Mouse (Mus musculus): ENCODE results near the gene Vmn1r139.
"Not testable (repeated sequence)": the region's sequence is repeated elsewhere in the genome, so short reads cannot be mapped to it uniquely, and the experiment has no call there.

Vmn1r139 gene

DNA sequence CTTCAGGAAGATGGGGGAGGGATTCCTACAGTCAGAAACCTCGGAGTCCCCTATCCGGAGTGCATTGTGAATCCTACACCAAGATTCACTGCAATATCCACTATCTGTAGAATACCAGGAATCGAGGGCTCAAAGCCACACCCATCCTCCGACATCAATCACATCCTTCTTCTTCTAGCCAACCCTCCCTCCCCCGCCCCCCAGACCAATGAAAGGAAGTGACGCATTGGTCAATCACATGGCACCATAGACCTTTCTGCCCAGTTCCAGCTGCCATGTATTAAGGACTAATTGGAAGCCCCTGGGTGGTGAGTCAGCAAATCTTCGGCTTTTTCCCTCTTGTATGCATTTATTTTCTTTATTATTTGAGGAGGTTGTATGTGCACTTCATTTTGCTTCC, at the start of gene Vmn1r139:
Gene Vmn1r139, plus strand, starts transcription at position 301 of the 400 bp plus-strand sequence.
- not testable (repeated sequence) for DNase-seq (ENCODE audit: low spot score in 2 of 2)

DNA sequence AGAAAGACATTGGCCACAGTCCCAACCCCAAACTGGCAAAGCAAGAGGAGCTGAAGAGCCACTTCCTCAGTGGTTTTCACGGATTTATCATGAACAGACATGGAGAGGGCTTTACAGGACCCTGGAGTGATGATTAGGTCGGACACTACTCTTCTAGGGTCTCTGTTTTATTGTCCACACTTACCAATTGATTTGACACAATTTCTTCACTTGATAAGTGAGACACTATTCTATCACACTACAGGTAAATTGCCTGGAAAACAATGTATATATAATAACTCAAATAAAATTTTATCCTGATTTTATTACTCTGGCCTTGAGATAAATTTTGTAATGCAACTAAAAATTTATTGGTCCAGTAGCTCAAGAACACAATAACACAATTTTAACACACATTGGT, 40.1 kb upstream of the Vmn1r139 start, which contains the start of gene Vmn1r138:
Gene Vmn1r138, minus strand, starts transcription at position 101 of the 400 bp plus-strand sequence.
- DNase-seq (ENCODE audit: low spot score in 2 of 2) = not testable (repeated sequence)

DNA sequence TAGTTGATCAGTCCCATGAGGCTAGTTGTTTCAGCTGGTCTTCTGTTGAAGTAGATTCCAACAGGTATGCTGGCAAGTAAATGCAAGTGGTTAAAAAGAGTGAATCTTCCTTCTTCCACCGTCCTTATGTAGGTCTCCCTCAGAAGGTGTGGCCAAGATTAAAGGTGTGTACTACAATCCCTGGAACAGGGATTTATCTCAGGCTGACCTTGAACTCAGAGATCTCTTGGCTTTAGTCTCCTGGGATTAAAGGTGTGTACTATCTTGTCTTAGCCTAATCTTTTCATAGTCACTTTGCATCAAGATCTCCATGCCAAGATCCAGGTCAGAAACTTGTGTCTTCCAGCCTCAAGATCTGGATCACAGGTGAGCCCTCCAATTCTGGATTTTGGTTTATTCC, 12.7 kb upstream of the Vmn1r139 start, which contains the start of gene Gm6176:
Gene Gm6176, minus strand, starts transcription at position 101 of the 400 bp plus-strand sequence.
- not testable (repeated sequence) for DNase-seq (ENCODE audit: low spot score in 2 of 2)

DNA sequence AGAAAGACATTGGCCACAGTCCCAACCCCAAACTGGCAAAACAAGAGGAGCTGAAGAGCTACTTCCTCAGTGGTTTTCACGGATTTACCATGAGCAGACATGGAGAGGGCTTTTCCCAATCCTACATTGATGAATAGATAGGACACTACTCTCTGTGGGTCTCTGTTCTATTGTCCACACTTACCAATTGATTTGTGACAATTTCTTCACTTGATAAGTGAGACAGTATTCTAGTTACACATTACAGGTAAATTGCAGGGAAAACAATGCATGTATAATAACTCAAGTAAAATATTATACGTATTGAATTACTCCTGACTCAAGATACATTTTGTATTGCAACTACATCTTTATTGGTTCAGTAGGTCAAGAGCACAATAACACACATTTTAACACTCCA, 49.3 kb downstream of the Vmn1r139 start, which contains the start of gene Gm16451:
Gene Gm16451, minus strand, starts transcription at position 101 of the 400 bp plus-strand sequence.
- not testable (repeated sequence) for DNase-seq (ENCODE audit: low spot score in 2 of 2)

DNA sequence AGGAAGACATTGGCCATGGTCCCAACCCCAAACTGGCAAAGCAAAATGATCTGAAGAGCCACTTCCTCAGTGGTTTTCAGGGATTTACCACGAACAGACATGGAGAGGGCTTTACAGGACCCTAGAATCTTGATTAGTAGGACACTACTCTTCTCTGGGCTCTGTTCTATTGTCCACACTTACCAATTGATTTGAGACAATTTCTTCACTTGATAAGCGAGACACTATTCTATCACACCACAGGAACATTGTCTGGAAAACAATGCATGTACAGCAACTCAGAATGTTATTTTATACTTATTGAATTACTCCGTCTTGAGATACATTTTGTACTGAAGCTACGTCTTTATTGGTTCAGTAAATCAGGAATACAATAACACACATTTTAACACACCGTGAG, 65.8 kb downstream of the Vmn1r139 start, which contains the start of gene Gm10666:
Gene Gm10666, minus strand, starts transcription at position 101 of the 400 bp plus-strand sequence.
- not testable (repeated sequence) for DNase-seq (ENCODE audit: low spot score in 2 of 2)

All from right cerebral cortex, adult 2 months (tissue).